Mouse (Mus musculus): ENCODE data around the gene Chd3.

Chd3 gene

DNA sequence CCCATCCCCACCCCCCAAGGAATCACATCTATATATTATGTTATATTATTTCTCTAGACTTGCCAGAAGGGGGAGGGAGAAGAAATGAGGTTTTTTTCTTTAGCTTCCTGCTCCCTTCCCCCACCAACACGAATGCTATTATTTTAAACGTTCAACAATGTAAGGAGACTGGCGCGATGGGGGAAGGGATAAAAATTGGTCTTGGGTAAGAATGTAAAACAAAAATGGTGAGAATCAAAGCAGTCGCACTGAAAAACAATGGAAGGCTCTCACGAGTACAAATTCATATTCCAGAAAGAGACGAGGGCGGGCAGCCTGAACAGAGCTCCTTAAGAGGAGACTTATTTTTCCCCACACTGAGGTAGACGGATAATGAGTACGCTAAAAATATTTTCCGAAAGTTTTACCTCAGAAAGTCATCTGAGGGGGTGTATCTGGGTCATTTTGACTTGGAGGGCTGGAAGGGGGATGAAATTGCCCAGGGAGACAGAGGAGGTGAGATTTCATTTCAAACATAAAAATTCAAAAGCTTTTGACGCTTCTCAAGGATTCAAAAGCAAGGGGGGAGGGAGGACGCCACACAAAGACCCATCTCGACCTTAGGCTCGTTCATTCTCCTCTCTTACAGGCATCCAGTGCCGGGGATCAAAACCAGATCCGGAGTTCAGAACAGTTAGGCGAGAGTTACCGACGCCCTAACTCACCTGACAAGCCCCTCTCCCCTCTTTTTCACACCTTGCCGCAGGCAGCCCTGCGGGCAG lies 2.2 kb downstream of the Chd3 start:
- DNase-seq (ENCODE audit: low read depth, low spot score) = no peak

DNA sequence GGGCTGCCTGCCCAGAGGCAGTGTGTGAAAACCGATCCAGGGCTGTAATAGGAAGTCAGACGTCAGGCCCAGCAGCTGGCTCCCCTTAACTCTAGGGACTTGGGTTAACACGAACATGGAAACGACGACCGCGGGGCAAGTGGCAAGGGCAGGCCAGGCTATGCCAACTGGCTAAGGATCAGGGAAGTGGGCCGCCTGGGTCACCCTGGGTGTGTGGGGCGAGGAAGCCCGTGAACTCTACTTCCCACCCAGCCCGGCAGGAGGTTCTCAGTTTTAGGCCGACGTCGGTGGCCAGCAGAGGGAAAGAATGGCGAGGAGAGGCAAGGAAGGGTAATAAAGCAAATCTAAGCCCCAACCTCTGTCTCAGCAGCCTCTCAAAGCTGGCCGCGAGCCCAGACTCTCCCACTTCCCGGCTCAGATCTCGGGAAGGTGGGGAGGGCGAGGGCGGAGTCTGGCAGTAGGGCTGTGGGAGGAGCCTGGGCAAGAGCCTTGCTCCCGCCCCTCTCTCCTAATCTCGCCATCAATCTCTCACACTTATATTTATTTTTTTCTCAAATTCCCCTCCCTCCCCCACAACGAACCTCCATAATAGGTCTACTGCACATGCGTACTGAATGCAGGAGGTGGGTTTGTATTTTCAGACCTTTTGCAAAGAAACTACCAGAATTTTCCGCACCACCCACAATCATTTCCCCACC lies 2.9 kb downstream of the Chd3 start:
- DNase-seq (ENCODE audit: low read depth, low spot score) = peak; percentile 94

DNA sequence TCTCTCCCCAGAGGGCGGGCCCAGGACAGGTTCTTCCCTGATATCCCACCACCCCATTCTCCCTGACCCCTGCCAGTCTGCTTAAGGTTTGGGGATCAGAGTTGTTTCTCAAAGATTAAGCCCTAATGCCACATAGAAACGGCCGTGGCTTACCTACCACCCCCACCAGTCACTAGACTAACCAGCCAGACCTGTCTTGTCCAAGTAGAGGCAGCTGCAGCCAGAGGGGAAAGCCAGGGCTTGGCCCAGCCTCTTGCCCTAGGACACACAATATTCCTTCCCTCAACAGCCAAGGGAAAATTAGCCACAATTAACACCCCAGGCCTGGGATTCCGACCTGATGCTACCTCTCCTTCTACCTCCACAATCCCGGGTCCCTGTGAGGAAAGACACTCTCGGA lies 3.5 kb downstream of the Chd3 start:
- no peak for DNase-seq (ENCODE audit: low read depth, low spot score)

DNA sequence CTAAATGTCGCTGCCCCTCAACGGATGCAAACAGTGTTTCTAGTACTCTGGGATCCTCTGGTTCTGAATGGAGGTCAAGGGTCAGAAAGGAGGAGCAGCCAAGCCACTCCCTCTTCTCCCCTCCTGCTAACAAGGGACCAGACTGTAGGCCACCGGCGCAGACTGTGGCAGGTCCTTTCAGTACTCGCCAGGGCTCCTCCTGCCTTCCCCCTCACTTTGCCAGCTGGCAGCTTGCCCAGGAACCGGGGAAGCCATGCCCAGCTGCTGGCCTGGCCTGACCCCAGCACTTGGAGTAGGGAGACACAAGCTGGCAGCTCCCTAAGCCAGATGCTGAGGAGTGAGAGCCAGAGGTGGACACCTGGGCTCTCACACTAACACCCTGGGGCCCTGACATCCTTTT lies 4.3 kb downstream of the Chd3 start:
- no peak for DNase-seq (ENCODE audit: low read depth, low spot score)

DNA sequence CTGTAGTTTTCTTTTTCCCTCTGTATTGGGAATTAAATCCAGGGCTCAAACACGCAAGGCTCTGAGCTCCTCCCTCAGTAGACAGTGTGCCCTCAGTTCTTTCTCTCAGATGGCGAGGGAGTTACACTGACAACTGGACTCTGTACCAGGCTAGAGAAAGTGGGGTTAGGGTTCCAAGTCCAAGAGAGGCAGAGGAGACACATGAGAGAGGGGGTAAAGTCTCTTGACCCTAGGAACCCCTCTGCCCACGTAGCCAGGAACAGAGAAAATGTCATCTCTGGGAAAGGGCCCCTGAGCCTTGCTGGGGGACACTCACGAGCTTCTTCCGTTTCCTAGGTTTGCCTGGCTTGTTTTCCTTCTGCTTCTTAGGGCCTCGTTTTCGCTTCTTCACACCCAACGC lies 4.8 kb downstream of the Chd3 start:
- no peak for DNase-seq (ENCODE audit: low read depth, low spot score)

DNA sequence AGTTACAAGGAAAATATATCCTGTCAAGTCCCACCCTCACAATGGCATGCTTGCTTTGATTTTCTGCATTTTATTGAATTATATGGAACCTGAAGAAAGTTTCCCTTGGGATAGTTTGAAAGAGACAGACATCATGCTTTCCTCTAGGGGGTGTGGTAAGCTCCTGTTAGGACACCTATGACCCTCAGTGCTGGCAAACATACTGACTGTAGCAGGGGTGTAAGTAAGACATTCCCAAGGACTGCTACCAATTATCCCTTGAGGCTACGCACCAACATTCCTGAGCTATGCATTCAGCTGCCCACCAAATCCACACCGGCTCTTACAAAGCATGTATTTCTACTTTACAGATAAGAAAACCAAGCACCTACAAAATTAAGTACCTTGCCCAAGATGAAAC lies 6.7 kb downstream of the Chd3 start:
- DNase-seq (ENCODE audit: low read depth, low spot score) = no peak

DNA sequence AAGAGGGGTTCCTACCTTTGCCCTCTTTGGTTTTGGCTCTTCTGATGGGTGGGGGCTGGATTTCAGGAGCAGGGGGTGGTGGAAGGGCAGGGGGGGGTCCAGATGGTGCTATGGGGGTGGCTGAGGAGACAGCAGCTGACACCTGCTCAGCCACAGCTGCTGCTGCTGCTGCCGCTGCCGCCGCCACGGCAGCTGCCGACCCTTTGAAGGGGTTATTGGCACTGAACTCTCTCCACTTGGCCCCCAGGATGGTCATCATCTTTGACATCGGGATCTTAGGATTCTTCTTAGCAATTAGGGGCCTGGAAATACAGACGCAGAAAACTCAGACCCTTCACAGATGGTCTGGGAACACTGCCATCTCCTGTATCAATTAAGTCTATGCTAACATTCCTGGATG lies 7.2 kb downstream of the Chd3 start:
- DNase-seq (ENCODE audit: low read depth, low spot score) = no peak

DNA sequence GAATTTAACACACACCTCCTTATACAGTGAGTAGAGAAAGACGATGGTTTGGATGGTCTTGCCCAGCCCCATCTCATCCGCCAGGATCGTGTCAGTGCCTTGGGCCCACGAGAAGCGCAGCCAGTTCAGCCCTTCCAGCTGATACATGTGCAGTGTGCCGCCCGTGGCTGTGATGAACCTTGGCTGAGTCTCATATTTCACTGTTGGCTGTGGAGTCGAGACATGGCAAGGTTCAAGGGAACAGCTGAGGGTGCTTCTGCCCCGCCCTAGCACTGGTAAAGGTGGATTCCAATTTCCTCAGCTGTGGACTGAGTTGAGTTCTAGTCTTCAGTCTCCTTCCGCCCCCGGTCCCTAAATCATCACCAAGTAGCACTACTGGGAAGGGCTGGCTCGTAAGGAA lies 11.5 kb downstream of the Chd3 start:
- no peak for DNase-seq (ENCODE audit: low read depth, low spot score)

DNA sequence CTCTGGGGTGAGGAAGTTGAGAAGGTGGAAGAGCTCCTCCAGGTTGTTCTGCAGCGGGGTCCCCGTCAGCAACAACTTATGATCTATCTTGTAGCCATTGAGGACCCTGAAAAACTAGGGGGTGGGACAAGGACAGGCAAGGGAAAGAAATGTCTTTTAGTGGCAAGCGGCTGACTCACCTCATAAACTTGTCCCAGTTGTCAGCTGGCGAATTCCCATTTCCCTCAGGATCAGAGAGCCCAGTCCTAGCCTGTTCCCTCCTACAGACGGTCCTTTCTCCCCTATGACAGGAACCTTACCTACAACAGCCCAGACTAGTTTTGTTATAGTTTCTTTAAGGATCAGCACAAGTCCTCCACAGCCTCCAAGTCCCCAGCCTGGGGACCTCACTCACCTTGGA lies 12.7 kb downstream of the Chd3 start:
- DNase-seq (ENCODE audit: low read depth, low spot score) = no peak

DNA sequence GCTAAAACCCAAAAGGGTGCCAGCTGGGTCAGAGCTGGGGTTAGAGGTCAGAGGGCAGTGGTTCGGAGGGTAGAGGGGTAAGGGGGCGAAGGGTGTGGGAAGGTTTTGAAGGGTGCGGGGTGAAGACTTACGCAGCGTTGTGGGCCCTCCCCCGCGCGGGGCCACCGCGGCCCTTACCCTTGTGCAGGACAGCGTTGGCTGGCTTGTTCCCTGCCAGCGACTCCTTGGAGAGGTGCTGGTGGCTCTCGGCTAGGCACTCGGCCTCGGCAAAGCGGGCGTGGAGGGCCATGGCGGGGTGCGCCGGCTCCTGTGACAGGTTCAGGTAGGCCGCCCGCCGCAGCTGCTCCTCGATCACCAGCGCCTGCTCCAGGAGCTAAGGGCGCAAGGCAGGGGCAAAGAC lies 22.8 kb downstream of the Chd3 start:
- no peak for DNase-seq (ENCODE audit: low read depth, low spot score)

DNA sequence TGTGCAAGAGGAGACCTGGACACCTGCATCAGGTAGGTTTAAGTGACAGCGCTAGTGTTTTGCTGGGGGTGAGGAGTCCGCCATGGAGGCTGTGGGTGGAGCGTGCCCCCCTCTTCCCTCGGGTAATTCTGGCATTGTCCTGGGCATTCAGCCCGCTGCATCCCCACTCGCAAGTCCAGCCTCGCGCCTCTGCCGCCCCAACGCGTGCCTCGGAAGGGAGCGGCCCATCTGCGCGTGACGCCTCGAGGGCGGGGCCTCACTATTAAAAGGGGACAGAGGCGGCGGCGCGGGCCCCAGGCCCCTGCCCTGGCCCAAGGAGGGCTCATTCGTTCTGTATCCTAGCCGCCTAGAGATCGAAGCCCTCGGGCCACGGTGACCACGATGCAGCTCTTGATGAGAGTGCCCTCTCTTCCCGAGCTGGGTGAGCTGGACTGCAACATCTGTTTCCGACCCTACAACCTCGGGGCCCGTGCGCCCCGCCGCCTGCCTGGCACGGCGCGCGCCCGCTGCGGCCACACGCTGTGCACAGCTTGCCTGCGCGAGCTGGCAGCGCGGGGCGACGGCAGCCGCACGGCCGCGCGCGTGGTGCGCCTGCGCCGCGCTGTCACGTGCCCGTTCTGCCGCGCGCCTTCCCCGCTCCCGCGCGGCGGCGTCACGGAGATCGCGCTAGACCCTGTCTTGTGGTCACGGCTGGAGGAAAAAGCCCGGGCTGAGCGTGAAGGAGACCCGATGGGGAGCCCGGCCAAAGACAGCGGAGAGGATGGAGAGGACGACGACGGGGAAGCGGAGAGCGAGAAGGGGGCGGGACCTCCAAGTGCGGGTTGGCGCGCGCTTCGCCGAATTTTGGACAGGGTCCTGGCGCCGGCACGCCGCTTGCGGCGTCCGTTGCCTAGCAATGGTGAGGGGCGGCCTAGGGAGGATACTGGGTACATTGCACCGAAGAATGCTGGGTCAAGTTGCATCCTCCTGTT lies 28.8 kb downstream of the Chd3 start, which contains the start of gene Rnf227:
Gene Rnf227, plus strand, starts transcription at position 301 of the 971 bp plus-strand sequence.
- peak; percentile 78 for DNase-seq (ENCODE audit: low read depth, low spot score)

DNA sequence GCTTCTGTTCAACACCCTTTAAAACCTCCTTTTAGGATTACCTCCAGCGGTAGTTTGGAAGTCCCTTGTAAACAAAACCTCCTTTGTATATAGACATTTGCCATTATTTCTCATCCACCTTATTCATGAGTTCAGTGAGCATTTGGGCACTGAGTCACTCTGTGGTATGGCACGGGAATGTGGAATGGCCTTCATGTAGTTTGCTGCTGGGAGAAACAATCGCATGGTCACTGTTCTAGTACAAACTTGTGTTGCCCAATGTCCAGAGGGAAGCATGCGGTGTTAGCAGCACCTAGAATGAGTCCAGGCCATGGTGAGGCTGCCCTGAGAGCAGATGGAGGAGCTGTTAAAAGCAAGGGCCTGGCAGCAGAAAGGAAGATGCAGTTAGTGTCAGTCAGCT lies 34.4 kb downstream of the Chd3 start:
- DNase-seq (ENCODE audit: low read depth, low spot score) = no peak

DNA sequence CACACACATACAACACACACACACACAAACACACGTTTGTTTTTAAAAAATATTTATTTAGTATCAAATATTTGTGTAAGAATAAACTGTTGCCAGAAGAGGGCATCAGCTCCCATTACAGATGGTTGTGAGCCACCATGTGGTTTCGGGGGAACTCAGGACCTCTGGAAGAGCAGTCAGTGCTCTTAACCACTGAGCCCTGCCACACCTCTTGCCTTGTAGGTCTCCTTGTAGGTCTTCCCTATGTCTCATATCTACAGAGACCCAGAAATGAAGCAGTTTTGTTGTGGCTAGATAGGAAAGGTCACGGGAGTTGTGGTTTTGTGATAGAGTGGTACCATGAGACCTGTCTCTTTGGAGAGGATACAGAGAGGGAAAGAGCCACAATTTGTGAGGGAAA lies 35.3 kb downstream of the Chd3 start:
- DNase-seq (ENCODE audit: low read depth, low spot score) = no peak

DNA sequence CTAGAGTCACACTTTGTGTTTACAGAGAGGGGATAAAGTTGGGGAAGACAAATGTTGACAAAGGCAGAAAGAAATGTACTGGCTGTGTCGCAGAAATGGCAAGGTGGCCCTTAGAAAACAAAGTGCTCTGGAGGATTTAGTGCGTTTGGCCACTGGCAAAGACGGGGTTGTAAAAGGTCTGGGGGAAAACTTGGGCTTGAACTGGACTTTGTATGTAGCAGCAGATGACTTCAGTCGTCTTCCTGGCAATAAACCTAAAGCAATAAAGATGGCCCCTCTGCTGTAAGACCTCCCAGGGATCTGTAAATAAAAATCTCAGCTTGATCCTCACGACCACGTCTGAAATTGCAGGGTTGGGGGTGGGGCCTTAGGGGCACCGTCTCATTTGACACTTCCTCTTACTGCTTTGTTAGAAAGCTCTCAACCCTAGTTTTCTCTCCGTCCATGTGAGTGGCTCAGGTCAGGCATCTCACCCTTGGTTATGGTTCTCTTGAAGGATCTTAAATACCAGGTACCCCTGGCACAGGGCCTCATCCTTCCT lies 36.4 kb downstream of the Chd3 start:
- DNase-seq (ENCODE audit: low read depth, low spot score) = peak; percentile 29

DNA sequence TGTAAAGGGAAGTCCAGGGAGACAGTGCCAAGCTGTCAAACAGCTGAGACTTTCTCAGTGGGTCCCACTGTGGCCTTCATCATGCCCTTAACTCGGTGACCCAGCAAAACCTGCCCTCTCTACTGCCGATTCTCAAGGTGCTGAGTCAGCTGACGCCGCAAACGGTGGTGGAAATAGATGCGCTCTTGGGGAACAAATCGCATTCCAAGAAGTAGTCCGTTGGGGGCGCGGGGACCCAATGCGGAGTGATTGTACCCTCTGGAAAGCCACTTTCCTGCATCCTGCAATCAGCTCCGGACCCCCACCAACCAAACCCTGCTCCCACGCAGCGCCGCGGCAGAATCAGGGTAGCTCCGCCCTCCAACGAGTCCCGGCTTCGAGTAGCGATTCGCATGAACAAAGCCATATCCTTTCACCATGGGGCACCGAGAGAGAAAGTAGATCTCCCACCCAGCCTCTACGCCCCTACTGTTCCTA lies 37.2 kb downstream of the Chd3 start:
- DNase-seq (ENCODE audit: low read depth, low spot score) = peak; percentile 78

DNA sequence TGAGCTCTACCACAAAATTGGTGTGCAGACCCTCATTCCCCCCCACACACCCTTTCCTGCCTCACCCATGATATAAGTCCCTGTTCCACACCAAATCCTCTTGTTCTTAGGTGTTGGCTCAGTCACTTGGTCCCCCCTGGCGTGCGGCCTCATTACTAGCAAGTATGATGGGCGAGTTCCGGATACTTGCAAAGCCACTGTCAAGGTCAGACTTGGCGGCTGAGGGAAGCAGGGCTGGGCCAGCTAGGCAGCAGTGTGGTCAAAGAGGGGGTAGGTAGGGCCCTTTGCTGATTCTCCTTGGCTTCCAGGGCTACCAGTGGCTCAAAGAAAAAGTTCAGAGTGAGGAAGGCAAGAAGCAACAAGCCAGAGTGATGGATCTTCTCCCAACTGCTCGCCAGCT lies 38.1 kb downstream of the Chd3 start:
- no peak for DNase-seq (ENCODE audit: low read depth, low spot score)

DNA sequence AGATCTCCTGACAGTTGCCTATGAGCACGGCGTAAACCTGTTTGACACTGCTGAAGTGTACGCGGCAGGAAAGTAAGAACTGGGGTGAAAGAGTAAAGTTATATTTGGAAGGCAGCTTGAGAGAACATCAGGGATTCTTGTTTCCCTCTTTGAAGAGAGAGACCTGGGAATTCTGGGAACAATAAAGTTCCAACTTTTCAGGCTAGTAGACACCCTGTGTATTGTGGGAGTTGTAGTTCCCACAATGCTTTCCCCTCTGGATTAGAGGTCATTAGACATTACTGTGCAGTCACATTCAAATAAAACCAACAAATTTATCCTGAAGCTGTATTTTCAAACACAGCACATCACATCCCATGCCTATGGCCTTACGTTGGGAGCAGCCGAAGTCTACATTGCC lies 40.7 kb downstream of the Chd3 start:
- DNase-seq (ENCODE audit: low read depth, low spot score) = no peak

DNA sequence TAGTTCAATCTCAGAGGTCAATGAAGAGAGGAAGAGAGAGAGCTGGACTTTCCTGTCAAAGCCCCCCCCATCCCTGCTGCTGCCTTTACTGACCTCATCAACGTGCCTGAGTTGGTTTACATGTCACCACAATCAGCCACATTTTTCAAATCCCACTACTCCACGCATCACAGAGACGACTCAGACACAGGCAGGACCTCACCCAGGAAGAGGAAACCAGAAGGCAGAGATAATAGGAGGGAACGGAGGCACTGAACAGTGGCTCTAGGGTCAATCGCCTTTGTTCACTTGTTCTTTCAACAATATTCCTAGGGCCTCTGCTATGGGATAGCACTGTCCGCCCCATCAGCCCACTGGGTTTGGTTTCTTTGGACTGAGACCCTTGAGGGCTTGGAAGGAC lies 41.6 kb downstream of the Chd3 start:
- no peak for DNase-seq (ENCODE audit: low read depth, low spot score)

DNA sequence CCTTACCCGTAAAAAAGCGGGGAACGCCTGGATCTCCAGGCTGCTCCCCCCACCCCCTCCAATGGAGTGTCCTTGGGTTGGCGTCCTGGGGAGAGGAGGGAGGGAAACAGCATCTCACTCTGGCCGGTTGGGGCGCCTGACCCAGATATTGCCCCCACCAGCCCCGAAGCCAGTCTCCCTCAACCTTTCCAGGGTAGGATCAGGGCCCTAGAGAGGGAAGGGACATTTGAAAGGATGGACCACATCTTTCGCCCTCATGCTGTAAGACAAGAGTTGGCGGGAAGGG lies 42.1 kb downstream of the Chd3 start:
- DNase-seq (ENCODE audit: low read depth, low spot score) = no peak

DNA sequence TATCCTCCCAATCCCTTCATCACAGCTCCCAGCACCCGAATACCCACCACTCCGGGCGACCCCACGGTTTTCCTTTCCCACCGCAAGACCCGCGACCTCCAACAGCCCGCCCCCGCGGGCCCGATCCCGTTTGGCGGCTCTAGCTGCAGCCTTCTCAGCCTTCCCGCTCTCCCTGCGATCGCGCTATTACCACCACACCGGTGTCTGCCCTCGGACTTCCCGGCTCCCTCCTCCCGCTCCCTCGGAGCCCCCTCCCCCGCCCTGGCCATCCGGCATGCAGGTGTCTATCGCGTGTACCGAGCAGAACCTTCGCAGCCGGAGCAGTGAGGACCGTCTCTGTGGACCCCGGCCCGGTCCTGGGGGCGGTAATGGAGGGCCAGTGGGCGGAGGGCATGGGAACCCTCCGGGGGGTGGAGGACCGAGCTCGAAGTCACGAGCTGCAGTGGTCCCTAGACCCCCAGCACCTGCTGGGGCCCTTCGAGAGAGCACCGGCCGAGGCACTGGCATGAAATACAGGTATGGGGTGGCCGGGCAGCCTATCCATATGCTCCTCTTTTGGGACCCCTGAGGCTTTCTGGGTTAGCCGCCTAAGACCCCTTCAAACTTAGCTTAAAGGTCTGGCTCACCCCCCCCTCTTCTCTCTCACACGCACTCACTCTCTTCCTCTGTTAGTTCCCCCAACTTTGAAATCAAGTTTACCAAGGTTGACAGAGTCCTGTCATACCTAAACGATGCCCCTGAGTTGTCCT lies 42.6 kb downstream of the Chd3 start:
- DNase-seq (ENCODE audit: low read depth, low spot score) = no peak
